Mouse (Mus musculus): ENCODE measurements around the gene Chd6. TPM values are rescaled to one million over a fixed set of nuclear protein-coding genes. Genes with fewer than 3 reads are reported as not detected.

Chd6 gene
- total RNA-seq (2022), result 10 to 100 TPM; 33.5 to 67.6 (median 45.5) TPM

DNA sequence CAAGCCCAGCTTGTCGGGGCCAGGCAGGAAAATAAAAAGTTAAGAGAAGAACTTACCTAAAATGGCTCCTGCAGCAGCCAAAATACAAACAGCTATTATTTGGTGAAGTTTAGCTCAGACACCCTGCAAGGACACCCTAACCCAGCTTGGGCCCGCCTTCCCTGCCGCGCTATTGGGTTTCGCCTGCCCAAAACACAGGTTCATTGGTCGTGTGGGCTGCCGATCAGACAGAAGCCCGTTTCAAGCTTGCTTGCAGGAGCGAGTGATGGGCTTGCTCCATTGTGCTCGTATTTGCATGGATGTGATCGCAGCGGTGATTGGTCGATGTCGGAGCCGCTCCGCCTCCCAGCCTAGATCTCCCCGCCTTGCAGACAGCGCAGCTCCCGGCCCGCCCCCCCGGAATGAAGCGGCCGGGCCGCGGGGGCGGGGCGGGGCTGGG is at the start of gene Chd6:
Chd6 (minus strand) TSS at position 143 of the 439 bp plus-strand sequence.
- DNase-seq, result peak; percentile 99

DNA sequence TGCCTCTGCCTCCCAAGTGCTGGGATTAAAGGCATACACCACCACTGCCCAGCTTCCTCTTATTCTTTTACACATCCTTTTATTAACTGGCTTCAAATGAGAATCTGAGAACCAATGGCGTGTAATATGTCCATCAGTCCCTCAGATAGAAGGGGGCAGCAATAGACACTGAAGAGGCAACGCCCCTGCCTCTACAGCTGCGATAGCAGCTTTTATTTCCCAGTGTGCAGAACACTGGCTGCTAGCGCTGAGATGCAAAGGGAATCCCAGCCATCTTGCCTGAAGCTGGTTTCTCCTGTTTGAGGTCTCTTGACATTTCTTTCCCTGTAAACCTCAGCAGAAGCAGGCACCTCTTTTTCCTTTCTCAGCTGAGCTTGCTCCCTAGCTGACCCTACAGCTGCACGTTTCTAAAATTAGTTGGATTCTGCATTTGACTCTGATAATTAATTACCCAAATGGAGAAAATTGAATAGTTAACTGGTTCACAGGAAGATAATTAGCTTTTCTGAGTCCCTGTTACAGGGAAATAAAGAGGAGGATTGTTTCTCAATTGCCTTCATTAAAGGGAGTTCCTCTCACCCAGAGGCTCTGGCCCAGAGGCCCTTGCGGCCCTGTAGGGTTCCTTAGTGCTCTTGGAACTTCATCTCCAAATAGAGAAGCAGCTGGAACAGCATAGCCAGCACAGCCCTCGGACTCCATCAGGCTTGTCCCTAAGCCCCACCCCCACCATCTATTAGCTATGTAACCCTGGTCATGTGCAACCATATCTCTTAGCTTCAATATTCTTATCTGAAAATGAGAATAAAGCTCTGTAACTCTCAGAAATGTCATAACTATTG is 41.3 kb upstream of the Chd6 start:
- DNase-seq, result no peak

DNA sequence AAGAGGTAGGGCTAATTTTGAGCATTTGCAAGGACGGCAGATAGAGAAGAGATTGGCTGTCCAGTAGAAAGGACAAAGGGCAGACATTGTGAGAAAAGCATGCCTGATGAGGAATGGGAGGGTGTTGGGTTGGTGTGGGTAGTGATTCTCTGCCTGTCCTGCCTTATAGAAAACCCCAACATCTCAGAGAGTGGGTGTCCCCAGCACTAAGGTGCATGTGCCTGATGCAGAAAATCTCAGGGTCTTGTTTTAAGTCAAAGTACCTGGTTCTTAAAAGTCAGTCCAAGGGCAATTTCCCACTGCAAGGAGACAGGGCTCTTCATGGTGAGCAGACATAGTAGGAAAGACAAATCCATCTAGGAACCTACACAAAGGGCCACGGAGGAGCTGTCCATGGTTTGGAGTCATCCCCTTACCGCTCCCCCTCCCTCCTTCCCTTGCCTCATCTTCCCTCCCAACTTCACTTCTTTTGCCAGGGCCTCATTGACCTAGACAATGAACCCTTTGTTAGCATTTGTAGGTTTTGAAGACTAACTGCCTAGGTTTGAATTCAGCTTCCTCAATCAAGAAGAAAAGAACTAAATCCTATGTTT is 39.6 kb upstream of the Chd6 start:
- DNase-seq, result no peak

DNA sequence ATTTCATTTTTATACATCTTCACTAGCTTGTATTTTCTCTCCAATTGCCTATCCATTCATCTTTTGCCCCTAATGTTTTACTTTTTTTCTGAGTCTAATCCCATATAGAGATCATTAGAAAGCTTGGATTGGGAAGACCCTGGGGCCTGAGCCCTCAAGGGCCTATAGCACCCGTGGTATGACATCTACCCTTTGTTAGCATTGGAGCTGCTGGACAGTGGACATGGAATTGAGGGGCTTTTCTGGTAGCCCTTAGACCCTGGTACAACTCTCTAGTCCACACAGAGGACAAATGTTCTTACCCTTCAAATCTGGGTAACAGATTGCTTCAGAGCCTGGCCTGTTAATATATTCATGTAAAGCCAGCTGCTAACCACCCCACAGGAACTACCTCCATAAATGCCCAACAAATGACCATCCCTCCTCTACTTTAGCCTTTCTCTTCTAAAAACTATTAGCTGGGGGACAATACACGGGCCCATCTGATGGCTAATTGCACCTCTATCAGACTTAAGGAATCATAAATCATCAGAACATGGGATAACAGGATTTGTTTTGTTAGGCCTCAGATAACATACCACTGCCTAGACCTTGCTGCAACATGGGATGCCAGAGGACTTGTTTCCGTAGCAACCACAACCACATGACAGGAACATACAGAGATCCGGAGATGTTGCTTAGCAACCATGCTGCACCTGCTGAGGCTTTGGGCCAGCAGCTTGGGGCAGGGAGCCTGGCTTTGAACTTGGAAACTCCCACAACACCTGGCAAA is 39.0 kb upstream of the Chd6 start:
- no peak for DNase-seq

DNA sequence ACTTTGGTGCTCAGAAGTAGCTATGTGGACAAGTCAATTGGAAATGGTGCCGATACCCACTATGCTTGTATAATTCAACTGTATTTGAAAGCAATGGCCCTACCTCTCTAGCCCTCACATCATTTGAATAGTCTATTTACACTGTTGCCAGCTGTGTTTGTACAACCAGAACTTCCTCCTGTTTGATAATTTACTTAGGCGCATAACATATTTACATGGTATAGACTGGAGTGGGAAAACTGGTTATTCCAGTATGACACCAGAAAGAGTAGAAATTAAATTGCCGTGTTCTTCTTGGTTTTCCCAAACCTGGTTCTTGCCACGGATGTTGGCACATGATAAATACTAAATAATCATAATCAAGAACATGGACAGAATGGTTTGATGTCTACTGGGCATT is 35.9 kb upstream of the Chd6 start:
- no peak for DNase-seq

DNA sequence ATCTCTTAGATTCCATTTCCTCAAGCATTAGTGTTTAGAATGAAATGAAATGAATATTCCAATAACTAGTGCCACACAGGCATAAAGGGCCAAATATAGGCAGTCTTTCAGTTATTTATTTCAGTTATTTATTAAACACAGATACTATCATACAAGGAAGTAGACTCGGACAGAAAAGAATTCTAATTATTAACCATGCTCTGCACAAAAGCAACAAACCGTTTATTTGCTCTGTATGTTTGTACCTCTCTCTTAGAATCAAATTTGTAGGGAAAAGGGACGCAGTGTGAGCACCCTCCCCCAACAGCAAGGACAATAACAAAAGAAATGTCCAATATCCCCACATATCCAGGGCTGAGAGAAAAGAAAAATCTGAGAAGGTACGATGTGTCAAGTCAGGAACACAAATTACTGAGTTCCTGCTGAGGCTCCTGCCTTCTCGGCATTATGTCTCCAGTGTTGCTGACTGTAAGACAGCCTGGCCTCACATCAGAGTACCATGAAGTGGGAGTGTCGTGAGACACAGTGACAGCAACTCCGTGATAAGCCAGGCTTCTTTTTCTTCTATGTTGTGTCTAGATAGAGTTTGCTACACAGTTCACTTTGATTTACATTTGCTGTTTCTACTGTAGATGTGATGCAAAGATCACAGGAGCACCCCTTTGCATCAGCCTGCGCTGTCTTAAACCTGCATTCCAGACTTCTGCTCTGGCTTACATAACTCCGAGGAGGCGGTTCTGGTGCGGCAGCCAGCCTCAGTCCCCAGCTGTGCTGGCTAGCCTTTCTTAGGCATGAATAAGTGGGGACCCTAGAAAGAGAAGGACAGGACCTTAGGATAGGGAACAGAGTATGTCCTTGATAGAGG is 30.0 kb upstream of the Chd6 start:
- DNase-seq, result no peak

DNA sequence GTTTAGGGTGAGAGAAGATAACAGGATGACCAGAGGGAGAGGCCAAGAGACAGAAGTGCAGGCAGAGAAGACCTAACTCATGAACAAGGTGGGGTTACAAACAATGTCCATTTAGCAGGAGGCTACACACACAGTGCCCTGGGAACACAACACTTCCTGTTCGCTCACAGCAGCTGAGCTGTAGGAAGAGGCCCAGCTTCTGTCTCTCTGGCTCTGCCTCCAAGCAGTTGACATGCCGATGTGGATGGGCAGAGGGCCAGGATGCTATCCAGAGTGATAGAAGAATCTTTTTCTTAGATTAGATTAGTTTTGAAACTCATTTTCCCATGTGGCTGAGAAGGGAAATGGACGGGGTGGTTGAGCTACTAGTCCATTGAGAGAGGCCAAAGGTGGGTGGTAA is 28.1 kb upstream of the Chd6 start:
- no peak for DNase-seq

DNA sequence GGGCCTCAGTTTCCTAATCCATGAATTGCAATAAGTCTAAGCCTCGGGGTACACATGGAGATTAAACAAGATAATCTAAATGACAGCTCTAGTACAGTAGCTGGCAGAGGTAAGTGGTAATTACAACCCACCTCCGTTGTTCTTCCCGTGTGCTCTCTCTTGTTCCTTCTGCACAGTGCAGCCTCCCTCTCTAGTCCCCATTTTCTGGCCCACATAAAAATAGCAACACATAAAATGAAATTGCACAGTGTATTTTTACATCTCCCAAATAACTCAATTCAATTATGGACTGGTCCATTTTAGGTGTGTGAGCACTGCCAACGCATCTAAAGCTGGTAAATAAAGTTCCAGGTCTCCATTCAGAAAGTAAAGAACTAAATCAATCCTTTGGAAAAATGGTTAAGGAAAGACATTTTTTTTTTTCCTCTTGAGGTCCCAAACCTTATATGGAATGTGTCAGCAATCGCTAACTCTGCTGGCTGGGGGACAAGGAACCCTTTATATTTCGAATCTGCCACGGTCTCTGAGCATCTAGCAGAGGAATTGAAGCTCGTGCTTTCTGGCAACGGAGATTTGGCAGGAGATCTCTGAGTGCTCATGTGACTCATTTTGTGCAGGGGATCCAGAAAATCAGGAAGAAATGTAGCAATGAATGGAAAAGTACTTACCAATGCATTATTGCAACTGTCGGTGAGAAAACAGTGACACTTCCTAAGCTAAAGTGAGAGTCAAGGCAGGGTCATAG is 19.7 kb upstream of the Chd6 start:
- no peak for DNase-seq

DNA sequence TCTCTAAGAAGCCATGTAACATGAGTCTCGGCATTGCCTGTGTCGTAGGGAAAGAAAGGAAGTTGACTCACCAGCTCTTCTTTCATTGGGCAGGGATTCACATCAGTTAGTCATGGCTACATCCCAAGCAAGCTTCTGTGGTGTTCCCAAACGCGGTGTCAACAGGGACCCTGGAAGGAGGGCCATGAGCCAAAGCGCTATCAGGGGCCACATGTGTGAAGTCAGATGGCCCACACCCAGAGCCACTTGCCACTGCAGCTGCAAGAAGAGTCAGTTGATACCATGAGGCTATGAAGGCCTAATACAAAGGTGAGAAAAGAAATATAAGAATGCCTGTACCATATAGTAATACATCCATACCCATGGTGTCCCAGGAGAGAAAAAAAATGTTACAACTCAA is 3.1 kb upstream of the Chd6 start:
- DNase-seq, result no peak

DNA sequence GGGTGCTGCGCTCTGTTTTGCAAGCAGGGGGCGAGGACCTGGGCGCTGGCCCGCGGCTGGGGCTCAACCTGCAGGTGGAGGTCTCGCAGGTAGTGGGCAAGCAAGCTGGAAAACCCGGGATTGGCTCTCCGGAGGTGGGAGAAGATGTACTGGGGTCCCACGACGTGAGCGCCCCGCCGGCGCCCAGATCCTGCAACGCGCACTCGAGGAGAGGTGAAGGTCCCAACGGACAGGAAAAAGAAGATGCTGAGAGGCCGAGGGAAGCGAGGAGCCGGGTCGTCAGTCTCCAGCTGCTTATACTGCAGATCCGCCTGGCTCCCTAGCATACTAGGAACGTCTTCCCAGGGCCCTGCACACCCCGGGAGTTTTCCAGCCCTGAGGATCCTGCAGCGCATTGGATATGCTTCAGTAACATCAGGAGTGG is 535 bp upstream of the Chd6 start:
- no peak for DNase-seq

DNA sequence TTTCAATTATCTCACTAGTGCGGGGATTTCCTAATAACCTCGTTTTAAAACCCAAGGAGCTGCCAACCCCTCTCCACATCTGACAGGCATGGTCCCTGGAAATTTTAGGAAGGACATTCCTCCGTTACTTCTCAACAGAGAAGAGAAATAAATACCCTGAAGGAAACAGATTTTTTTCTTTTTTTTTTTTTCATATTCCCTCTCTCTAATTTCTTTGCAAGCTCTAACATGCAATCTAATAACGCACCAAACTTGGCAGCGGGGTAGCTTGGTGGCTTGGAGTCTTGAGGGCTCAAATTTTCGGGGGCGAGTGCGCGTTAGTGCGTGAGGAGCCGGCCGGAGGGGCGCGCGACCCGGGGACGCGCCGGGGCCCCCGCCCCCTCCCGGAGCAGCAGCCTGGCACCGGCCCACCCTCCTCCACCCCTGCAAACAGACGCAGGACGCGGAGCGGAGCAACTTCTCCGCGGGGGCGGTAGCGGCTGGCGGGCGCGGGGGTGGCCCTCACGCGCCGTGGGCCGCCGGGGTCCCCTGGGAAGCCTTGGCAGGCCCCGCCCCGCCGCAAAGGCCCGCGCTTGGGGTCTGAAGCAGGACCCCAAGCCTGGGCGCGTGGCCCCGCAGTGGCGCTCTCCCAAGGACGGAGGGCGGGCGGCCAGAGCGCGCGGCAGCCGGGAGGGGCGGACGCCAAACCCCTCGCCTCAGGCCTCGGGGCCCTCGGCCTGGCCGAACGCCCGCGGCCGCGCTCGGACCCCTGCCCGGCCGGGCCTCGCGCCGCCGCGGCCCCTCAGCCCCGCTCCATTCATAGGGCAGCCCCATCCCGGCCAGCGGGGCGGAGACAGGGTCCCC is 569 bp downstream of the Chd6 start:
- peak; percentile 20 for DNase-seq

DNA sequence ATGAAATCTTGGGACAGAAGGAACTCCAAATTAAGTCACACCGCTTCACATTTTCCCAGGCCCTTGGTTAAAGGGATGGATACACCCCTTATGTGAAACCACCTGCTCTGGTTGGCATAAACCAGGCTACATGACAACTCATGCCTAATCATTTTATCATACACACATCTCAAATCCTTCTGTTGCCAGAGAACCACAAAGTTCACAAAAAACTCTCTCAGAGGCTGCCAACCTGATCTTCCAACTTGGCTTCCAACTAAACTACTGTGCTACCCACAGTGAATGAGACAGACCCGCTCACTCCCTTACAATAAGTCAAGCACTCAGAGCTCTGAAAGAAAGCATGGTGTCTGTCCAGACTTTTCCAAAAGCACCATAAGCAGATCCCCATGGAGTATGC is 1.6 kb downstream of the Chd6 start:
- DNase-seq, result no peak

DNA sequence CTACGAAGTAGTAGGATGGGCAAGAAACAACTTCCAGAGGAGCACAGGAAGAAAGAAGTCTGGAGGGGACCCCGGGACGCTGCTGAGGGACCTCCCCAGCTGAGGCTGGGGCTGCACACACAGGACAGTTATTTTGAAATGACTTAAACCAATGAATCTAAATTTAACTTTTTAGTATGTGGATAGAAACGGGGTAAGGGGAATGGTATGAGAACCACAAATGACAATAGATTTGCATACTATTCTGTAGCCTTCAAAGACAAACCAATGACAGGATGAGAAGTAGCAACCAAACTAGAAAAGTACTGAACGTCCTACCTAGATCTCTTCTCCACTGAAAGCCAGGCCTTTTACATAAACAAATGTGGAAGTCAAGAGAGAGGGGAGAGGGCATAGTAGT is 5.1 kb downstream of the Chd6 start:
- no peak for DNase-seq

DNA sequence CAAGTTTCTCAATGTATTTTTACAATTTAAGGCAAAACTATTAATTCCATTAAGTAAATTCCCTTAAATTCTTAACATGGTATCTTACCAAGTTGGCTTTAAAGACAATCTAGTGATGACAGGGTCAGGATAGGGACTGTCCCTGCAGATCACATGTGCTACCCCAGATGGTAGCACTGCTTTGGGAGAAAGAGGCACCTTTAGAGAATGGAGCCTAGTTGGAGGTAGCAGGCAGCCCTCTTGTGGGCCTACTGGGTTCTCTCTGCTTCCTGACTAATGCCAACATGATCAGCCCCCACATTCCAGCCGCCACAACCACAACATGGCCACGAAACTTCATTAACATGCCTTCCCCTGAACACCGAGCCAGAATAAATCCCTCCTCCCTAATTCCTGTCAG is 6.8 kb downstream of the Chd6 start:
- DNase-seq, result no peak

DNA sequence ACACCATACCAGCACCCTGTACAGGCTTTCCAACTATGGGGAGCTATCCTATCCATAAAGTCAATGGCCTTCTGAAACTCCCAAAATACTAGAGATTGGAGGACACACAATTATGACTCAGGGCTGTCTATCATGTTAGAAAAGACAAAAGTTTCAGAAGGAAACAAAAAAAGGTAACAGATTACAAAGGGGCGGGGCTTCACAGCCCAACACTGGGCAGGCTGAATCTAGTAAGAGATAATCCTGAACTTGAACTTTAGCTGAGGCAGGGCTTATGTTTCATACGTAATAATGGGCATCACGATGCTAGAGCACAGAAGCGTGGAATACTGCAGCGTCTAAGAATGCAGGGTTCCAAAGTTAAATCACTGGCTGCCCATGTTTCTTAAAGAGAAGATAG is 11.1 kb downstream of the Chd6 start:
- no peak for DNase-seq

DNA sequence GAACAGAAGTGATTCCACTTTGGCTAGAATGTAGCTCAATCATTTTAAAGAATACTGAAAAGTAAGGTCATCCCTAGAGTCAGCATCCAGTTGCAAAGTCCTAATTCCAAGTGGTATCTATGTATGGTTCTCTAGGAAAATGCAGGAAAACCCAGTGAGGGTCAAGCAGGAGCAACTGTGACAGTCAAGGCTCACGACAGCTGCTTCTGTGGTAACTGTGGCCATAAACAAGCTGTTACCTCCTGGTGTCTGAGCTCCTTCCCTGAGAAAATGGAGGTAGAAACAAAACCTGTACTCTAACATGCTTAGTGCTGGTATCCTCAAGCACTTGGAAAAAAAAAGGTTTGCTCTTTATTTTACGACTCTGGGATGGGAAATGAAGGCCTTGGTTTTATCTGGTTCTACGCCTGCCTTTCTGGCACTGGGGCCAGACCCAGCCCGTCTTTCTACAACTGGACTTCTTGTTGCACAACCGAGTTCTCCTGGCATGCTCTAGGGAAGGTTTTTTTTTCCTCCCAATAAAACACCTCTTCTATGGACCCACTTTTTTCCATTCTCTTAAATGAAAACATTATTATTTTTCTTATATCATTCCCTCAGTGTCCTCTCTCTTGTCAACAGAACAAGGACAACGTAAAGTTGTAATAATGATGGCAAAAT is 18.0 kb downstream of the Chd6 start:
- no peak for DNase-seq

DNA sequence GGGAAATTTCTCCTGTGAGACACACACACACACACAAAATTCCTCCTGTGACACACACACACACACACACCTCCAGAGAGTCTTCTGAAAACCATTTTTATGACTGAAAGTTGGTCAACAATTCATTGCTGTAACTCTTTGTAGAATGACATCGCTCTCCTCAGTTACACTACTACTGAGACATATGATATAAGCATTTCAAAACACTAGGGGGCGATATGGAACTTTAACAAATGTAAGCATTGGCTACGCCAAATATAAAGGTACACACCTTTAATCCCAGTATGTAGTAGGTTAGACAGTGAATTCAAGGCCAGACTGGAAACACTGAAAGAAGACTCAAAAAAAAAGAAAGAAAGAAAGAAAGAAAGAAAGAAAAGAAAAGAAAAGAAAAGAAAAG is 18.7 kb downstream of the Chd6 start:
- DNase-seq, result no peak

DNA sequence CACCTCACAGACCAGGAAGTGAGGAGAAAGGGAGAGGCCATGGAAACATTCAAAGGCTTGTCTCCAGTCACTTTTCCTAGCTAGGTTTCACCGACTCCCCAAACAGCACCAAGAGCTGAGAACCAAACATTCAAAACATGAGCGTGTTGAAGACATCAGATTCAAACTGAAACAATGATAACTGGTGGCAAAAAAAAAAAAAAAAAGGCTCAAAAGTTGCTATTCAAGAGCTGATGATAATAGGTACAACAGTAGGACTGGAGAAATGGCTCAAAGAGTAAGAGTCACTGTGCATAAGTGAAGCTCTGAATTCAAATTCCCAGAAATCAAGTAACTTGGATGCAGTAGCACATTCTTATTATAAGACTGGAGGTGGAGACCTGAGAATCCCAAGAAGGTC is 30.3 kb downstream of the Chd6 start:
- DNase-seq, result no peak

DNA sequence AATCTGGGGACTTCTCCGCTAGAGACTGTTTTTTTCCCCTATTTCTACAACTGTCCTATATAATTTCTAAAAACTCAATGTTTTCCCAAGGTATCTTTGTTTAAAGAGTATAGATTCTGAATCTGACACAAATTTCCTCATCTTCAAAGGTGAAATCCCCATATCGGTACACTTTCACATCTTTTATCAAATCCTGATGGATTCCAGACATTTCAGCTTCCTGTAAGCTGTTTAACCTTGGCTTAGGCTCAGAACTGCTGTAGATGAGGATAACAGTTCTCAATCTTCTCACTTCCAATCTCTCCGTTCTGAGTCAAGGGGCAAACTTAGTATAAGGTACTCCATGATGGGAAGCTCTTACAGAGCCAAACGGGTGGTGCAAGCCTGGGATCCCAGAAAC is 32.6 kb downstream of the Chd6 start:
- no peak for DNase-seq

DNA sequence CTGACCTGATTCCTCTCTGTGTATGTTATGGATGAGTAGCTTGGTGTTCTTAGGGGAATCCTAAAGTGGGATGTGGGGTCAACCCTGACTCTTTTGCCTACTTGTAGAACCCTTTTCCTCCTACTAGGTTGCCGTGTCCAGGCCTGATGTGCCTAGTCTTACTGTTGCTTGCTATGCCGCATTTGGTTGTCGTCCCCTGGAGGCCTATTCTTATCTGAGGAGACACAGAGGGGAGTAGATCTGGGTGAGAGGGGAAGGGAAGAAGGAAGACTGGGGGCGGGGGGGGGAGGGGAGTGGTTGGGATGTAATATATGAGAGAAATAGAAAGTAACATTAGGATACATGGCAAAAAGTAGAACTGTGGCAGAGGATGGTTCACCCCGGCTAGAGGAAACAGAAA is 33.3 kb downstream of the Chd6 start:
- DNase-seq, result no peak

Measured in adrenal gland, adult 8-10 months (tissue).